Mouse (Mus musculus) ovary, postnatal 10 days (tissue): ENCODE results near the gene Sla2.
"Not testable (repeated sequence)": the region's sequence is repeated elsewhere in the genome, so short reads cannot be mapped to it uniquely, and the experiment has no call there.

ENCODE experiments used
- DNase-seq: peaks from one replicate; pipeline ENCODE4 v3.0.0; 2022; ENCODE audit warnings: low spot score

Sla2 gene

GRCm38 (mm10) chr2:156901883-156902282 is 14.9 kb upstream of the Sla2 start:
- DNase-seq = no peak

DNA sequence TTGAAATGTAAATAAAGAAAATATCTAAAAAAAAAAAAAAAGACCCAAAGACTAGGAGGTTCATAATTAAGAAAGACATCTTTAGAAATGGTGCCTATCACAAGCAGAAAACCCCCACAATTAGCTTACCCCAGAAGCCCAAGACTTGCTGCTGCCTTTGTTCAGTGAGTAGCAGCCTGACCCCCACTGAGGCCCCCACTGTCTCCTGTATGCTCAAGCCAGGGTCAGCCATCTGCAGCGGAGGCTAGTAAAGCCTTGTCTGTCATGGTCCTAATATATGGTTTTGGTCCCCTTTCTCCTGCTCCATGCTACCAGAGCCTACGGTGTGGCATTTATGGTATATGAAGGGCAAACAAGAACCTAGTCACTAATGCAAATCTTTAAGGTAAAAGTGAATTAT is 14.4 kb upstream of the Sla2 start:
- DNase-seq = no peak

DNA sequence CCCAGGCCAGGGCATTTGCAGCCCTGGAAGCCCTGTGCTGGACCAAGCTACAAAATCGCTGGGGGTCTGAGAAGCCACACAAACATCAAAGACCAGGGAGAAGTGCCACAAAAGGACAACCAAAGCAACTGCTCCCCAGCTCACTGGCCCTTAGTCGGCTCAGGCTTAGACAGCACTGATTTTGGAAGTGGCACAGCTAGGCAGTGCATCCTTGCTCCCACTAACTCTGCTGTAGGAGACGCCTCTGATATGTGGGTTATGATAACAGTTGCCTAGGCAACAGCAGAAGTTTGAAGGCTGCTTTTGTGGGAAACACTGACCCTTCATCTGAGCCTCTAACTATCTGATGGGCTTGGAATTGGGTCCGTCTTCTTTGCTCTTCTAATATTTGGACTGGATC is 12.2 kb upstream of the Sla2 start:
- no peak for DNase-seq

DNA sequence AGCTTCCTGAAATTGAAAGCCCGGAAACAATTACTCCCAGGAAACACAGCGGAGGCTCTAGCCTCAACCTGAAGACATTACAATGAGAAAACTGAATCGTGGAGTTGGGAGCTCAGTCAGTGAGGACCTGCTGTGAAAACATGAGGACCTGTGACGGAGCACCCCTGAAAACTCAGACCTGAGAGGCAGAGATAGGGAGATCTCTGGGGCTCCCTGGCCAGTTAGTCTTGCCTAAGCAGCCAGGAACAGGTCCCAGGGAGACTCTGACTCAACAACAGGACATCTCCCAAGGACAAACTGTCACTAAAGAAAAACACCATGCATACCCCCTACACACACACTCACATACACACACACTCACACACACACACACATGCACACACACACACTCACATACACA is 11.4 kb upstream of the Sla2 start:
- no peak for DNase-seq

- DNase-seq = no peak
Observed at GRCm38 (mm10) chr2:156897034-156897433, 10.0 kb upstream of the Sla2 start.

- DNase-seq = no peak
Observed at GRCm38 (mm10) chr2:156896384-156896914, 9.5 kb upstream of the Sla2 start.

DNA sequence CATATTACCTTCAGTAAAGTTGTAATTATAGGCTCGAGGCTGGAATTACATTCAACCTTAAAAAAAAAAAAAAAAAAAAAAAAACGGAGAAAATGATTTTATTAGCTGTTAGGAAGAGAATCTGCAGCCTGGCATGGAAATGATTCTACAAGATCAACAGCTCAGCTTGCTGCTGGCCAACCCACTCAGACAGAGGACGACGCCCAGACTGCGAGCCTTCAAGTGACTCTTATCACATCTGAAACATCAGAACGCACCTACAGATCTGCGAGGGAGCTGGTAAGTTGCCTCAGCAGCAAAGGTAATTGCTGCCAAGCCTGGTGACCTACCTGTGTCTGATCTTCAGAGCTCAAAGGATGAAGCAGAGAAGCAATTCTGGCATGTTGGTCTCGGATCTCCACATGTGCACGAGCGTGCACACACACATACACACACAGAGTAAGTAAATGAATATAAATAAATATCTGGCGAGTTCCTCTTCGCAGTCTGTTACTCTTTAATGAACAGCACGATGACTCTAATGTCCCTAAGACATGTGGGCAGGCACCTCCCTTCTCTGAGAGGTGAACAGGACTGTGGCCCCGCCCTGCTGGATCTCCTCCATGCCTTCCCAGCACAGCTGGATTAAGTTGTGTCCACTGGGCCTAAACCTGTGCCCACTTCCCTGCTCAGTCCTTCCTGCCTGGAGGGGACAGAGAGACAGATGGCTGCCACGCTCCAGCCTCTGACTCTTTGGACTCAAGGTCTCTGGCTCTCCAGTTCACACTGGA is 7.7 kb upstream of the Sla2 start:
- DNase-seq = no peak

DNA sequence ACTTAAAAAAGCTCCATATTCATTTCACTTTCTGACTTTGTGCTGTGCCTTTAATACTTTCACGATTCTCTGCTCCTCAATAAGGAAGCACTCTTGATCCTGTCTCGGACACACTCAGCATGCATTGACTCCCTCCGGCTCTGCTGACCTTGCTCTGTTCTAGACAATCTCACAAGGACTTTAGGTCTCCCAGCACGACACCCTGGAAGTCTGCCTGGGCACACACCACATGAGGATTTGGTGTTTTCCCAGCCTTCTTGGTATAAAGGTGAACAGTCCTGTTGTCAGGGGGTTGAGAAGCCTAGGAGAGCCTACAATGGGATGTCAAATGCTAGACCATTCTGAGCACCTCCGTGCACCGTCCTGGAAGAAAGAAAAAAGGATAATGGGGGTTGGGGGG is 5.8 kb upstream of the Sla2 start:
- DNase-seq = no peak

DNA sequence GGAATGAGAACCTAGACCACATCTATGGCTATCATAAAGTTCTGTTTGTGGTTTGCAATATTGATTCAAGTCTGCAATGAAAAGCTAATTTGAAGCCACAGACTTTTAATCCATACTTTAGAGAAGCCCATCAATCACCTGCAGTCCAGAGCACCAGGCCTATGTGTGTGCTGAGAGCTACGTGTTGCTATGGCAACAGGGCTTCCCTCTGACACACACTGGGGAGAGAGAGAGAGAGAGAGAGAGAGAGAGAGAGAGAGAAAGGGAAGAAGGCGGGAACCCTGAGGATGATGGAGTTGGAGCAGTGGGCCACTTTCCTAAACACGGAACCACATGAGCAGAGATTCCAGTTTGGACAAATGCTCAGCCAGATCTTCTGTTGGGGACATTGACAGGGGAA is 5.2 kb upstream of the Sla2 start:
- no peak for DNase-seq

DNA sequence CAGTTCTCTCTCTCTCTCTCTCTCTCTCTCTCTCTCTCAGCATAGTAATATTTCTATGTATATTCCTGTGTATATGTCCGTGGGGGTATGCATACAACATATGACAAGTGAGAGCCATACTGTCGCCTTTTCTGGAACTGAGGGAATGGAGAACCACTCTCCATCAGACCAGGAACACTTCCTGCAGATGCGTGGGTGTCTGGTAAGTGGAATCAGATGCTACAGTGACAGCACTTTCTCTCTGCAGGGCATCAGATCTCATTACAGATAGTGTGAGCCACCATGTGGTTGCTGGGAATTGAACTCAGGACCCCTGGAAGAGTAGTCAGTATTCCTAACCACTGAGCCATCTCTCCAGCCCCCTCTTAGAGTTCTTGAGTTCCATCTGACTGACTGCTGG is 1.5 kb upstream of the Sla2 start:
- no peak for DNase-seq

GRCm38 (mm10) chr2:156886084-156886631 is 834 bp downstream of the Sla2 start:
- DNase-seq = no peak

DNA sequence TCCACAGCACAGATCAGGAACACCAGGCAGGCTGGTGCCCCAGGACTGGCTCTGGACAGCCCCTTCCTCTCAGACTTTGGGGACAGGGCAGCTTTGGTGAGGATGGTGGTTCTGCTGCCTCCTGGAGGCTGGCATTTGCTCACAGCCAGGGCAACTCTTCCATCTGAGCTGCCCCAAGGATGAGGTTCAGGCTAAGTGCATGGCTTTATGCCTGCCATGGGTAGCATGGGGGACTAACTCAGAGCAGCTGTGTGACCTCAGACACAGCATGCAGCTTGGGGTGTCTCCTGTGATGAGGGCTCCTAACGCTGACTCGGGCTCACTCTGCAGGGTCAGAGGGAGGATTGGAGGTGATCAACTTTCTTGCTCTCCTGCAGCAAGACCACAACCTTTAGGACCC is 1.3 kb downstream of the Sla2 start:
- not testable (repeated sequence) for DNase-seq

DNA sequence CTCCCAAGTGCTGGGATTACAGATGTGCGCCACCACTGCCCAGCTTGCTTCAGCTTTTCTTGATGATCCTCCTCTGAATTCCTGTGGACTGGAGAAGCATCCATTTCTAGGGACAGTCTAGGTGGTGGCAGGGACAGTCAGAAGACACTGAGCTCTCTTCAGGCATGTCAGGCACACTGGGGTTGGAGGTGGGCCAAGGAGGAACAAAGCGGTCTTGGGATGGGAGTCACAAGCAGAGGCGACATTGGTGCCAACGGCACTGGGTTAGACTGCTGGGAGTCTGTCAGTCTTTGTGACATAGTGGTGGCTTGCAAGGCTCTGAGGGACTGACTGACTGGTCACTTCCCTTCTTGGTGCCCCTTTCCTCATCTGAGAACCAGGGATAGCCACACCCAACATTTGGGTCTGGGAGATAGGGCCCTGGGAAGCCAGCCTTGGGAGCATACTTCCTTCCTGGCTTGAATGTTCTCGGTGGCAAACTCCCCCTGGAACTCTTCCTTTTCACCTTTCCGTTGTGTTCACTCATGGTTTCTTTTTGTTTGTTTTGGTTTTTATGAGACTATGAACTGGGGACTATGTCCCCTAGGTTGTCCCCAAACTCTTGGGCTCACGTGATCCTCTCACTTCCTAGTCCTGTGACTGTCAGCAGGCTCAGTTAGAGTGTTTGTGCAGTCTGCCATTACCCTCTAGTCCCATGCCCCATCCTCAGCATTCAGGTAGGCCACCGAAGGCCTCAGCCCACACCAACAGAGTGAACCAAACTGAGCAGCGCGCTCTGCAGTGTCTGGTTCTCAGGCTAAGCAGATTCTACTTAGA is 2.4 kb downstream of the Sla2 start:
- DNase-seq = no peak

- no peak for DNase-seq
Observed at GRCm38 (mm10) chr2:156882431-156883001, 4.5 kb downstream of the Sla2 start.

- DNase-seq = no peak
Observed at GRCm38 (mm10) chr2:156879541-156879940, 7.5 kb downstream of the Sla2 start.

- DNase-seq = no peak
Observed at GRCm38 (mm10) chr2:156877726-156878125, 9.3 kb downstream of the Sla2 start.

GRCm38 (mm10) chr2:156874760-156875510 is 12.1 kb downstream of the Sla2 start:
- no peak for DNase-seq

GRCm38 (mm10) chr2:156874047-156874759 is 12.8 kb downstream of the Sla2 start:
- no peak for DNase-seq

GRCm38 (mm10) chr2:156873629-156874028 is 13.4 kb downstream of the Sla2 start:
- DNase-seq = no peak

DNA sequence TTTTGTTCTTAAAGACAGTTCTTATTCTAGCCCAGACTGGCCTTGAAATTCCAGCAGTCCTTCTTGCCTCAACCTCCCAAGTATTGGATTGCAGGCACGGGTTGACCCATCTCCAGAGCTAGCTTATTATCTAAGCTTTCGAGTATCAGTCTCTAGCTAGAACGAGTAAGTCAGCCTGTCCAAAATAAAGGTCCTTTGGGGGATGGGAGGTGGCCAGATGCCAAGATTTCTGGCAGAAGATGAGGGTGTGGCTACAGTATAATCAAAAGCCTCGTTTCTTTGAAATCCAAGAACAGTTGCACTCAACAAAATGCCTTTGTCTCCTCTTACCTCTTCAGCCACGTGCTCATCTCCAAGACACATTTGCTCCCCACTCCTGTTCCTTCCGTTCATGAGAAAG is 16.5 kb downstream of the Sla2 start:
- DNase-seq = no peak

DNA sequence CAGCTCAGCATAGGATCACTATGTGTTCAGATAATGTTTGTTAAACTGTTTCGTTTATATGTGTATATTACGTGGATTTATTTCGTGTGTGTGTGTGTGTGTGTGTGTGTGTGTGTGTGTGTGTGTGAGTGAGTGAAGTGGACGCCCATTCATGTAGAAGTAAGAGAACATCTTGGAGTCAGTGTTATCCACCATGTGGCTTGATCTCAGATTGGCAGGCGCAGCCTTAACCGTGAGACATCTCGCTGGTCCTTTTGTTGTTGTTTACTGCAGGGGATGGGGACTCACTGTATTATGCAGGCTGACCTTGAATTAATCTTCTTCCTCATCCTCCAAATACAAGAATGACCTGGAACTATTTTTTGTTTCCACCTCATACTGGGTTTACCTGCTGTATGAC is 17.4 kb downstream of the Sla2 start:
- DNase-seq = no peak
